Mouse (Mus musculus) forebrain, embryonic 11.5 days (tissue): ENCODE data around the gene Raver1. TPM values are rescaled to one million over a fixed set of nuclear protein-coding genes. Genes with fewer than 3 reads are reported as not detected.

Source experiments
- ATAC-seq: fragments of 200-750 bp; cut with Nextera tagmentation; replicated peaks from 2 replicates; pipeline ENCODE4 v1.8.0; 2017; ENCODE audit warnings: moderate TSS enrichment; ENCODE audit not compliant: low FRiP score
- DNase-seq: peaks from one replicate; pipeline ENCODE4 v3.0.0-alpha.2; 2017; ENCODE audit warnings: low spot score
- H3K27ac ChIP-seq: fragments of 300-500 bp; sonication (generic); 2 replicates; pipeline ENCODE4 v1.5.1; 2014; ENCODE audit warnings: low read depth, low read length
- H3K27me3 ChIP-seq: fragments of 300-500 bp; sonication (generic); 2 replicates; pipeline ENCODE4 v1.6.1; 2014; ENCODE audit warnings: mild to moderate bottlenecking, low read length, mixed read lengths; ENCODE audit not compliant: control insufficient read depth, insufficient read depth
- H3K36me3 ChIP-seq: fragments of 300-500 bp; sonication (generic); 2 replicates; pipeline ENCODE4 v1.6.1; 2014; ENCODE audit warnings: mild to moderate bottlenecking, low read length, moderate library complexity, mixed read lengths; ENCODE audit not compliant: control insufficient read depth, insufficient read depth
- H3K4me1 ChIP-seq: fragments of 300-500 bp; sonication (generic); replicated peaks from 2 replicates; pipeline ENCODE4 v1.6.1; 2014; ENCODE audit warnings: low read length, mixed read lengths; ENCODE audit not compliant: control insufficient read depth, insufficient read depth
- H3K4me2 ChIP-seq: fragments of 300-500 bp; sonication (generic); 2 replicates; pipeline ENCODE4 v1.6.1; 2014; ENCODE audit warnings: low read depth, mild to moderate bottlenecking, low read length, moderate library complexity, mixed read lengths; ENCODE audit not compliant: severe bottlenecking
- H3K4me3 ChIP-seq: fragments of 300-500 bp; sonication (generic); 2 replicates; pipeline ENCODE4 v1.5.1; 2014; ENCODE audit warnings: low read depth, low read length
- H3K9ac ChIP-seq: fragments of 300-500 bp; sonication (generic); 2 replicates; pipeline ENCODE4 v1.6.1; 2014; ENCODE audit warnings: low read length
- H3K9me3 ChIP-seq: fragments of 300-500 bp; sonication (generic); 2 replicates; pipeline ENCODE4 v1.6.1; 2016; ENCODE audit warnings: low read length, mixed read lengths; ENCODE audit not compliant: control insufficient read depth
- WGBS: fragments of 180-500 bp; shearing (Covaris S2); extraction: QIAGEN DNeasy Blood & Tissue Kit; methylation state at CpG from one replicate; pipeline ENCODE4 v1.1.7; 2014; 5-methylcytosine and 5-hydroxymethylcytosine counted together
- polyA plus RNA-seq: library from polyadenylated mRNA; unstranded; fragments of >200 nt; fragmentation: Nextera tagmentation; extraction: Ambion mirVana; gene quantifications from 2 replicates; pipeline ENCODE4 v1.2.1, GENCODE M21; 2014

The Raver1 gene
- polyA plus RNA-seq, 1 experiment from 2014 or later = 124 TPM

- ATAC-seq = no peak
- Histone ChIP-seq H3K4me3 (no peak overlapping the region), H3K27me3 (peaks cover 33% of the 10 kb centered on the region), H3K27ac (no peak overlapping the region), H3K9me3 (no peaks in the 10 kb centered on the region), H3K4me1 (peaks cover 4% of the 10 kb centered on the region; the same call in 1 of the 2 replicates), H3K9ac (no peak overlapping the region), H3K4me2 (no peak overlapping the region), H3K36me3 (no peaks in the 10 kb centered on the region)
- WGBS = 42% methylated on average over 4 of the region's 4 CpGs
- DNase-seq = no peak
These were observed 50.5 kb downstream of the Raver1 start for GRCm38 (mm10) chr9:21041308-21041707.

DNA sequence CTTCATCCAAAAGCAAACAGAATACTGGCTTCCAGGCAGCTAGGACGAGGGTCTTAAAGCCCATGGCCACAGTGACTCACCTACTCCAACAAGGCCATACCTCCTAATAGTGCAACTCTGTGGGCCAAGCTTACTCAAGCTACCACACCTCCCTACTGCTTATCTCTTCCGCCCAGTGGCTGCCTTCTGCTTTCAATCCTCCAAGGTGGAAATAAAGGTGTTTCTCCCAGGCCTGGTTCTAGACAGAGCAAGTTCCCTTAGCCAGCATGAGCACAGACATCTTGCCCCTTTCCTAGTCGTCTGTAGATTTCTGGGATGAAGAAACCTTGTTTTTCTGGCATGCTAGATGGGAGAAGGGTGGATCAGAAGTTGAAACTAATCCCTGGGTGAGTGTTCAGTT is 52.0 kb downstream of the Raver1 start:
- ATAC-seq (no peak), DNase-seq (no peak)
- WGBS = 74% methylated on average over 3 of the region's 3 CpGs
- Histone ChIP-seq H3K9me3 (no peaks in the 10 kb centered on the region), H3K4me2 (no peak overlapping the region), H3K27me3 (peaks cover 48% of the 10 kb centered on the region), H3K4me3 (no peak overlapping the region), H3K9ac (no peak overlapping the region), H3K27ac (no peak overlapping the region), H3K4me1 (peaks cover 6% of the 10 kb centered on the region; the same call in 1 of the 2 replicates), H3K36me3 (no peaks in the 10 kb centered on the region)

- Histone ChIP-seq H3K4me2 (peak overlapping the region; percentile 49), H3K9me3 (no peaks in the 10 kb centered on the region), H3K4me1 (peaks cover 13% of the 10 kb centered on the region), H3K27ac (no peak overlapping the region), H3K27me3 (peaks cover 70% of the 10 kb centered on the region), H3K36me3 (no peaks in the 10 kb centered on the region), H3K9ac (peak overlapping the region; percentile 20; the same call in 1 of the 2 replicates), H3K4me3 (peak overlapping the region; percentile 24)
- WGBS = under 1% methylated on average over 31 of the region's 31 CpGs
- peak; percentile 72 for DNase-seq
- 0 out of 2 replicates have a peak, but pooled peaks have one; percentile 16 for ATAC-seq
These were observed 54.3 kb downstream of the Raver1 start for GRCm38 (mm10) chr9:21037481-21037891.

- peaks cover 21% of the 10 kb centered on the region for H3K4me1 ChIP-seq
- WGBS = 2% methylated on average over 22 of the region's 22 CpGs
- H3K9ac ChIP-seq = no peak overlapping the region
These were observed 55.1 kb downstream of the Raver1 start for GRCm38 (mm10) chr9:21036666-21037065.

GRCm38 (mm10) chr9:21036161-21036560 is 55.6 kb downstream of the Raver1 start:
- DNase-seq = no peak
- Histone ChIP-seq H3K4me1 (peaks cover 24% of the 10 kb centered on the region), H3K27ac (no peak overlapping the region), H3K9ac (no peak overlapping the region), H3K4me2 (no peak overlapping the region), H3K27me3 (peaks cover 84% of the 10 kb centered on the region), H3K36me3 (no peaks in the 10 kb centered on the region), H3K9me3 (no peaks in the 10 kb centered on the region), H3K4me3 (no peak overlapping the region)
- WGBS = 7% methylated on average over 20 of the region's 20 CpGs
- ATAC-seq = no peak

More at GRCm38 (mm10) chr9:21036666-21037065, 55.1 kb downstream of the Raver1 start:
- DNase-seq (no peak), ATAC-seq (no peak)
- H3K27me3 ChIP-seq = peaks cover 78% of the 10 kb centered on the region
- no peaks in the 10 kb centered on the region for H3K9me3 ChIP-seq
- no peak overlapping the region for H3K27ac ChIP-seq
- no peak overlapping the region for H3K4me2 ChIP-seq
- no peak overlapping the region for H3K4me3 ChIP-seq
- no peaks in the 10 kb centered on the region for H3K36me3 ChIP-seq

- H3K36me3 ChIP-seq = no peaks in the 10 kb centered on the region
- WGBS = 15% methylated on average over 9 of the region's 9 CpGs
- no peak overlapping the region for H3K4me2 ChIP-seq
- no peaks in the 10 kb centered on the region for H3K9me3 ChIP-seq
- DNase-seq = no peak
- H3K4me1 ChIP-seq = peaks cover 25% of the 10 kb centered on the region
- no peak overlapping the region for H3K9ac ChIP-seq
- H3K4me3 ChIP-seq = no peak overlapping the region
- no peak overlapping the region for H3K27ac ChIP-seq
- peaks cover 87% of the 10 kb centered on the region for H3K27me3 ChIP-seq
- no peak for ATAC-seq
These were observed 56.2 kb downstream of the Raver1 start for GRCm38 (mm10) chr9:21035586-21035985.

DNA sequence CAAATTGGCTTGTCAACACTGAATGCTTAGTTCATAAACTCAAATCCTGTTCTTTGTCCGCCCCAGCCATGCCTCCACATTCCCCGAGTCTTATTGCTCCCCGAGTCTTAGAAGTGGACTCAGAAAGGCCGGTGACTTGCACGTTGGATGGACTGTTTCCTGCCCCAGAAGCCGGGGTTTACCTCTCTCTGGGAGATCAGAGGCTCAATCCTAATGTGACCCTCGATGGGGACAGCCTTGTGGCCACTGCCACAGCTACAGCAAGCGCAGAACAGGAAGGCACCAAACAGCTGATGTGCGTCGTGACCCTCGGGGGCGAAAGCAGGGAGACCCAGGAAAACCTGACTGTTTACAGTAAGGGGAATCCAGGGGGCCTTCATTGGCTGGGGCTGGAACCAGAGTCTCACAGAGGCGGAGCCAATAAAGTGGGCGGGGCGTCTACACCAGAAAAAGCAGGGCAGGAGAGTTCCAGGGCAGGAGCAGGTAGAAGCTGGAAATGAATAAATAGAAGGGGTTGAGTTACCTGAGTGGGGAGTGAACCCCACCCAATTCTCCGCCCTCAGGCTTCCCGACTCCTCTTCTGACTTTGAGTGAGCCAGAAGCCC is 57.2 kb downstream of the Raver1 start:
- peaks cover 27% of the 10 kb centered on the region for H3K4me1 ChIP-seq
- DNase-seq = no peak
- no peaks in the 10 kb centered on the region for H3K36me3 ChIP-seq
- H3K27me3 ChIP-seq = peaks cover 91% of the 10 kb centered on the region
- H3K4me3 ChIP-seq = no peak overlapping the region
- ATAC-seq = no peak
- H3K9me3 ChIP-seq = no peaks in the 10 kb centered on the region
- WGBS = 3% methylated on average over 17 of the region's 17 CpGs
- no peak overlapping the region for H3K27ac ChIP-seq
- H3K4me2 ChIP-seq = 0 out of 2 replicates have a peak overlapping the region, but pooled peaks have one; percentile 5
- no peak overlapping the region for H3K9ac ChIP-seq

- Histone ChIP-seq H3K36me3 (no peaks in the 10 kb centered on the region), H3K4me3 (peak overlapping the region; percentile 36), H3K4me1 (peaks cover 28% of the 10 kb centered on the region), H3K27ac (no peak overlapping the region), H3K9ac (no peak overlapping the region), H3K27me3 (peaks cover 94% of the 10 kb centered on the region), H3K9me3 (no peaks in the 10 kb centered on the region), H3K4me2 (peak overlapping the region; percentile 75)
- WGBS = under 1% methylated on average over 34 of the region's 34 CpGs
- DNase-seq (peak; percentile 85), ATAC-seq (peak; percentile 40)
These were observed 58.7 kb downstream of the Raver1 start for GRCm38 (mm10) chr9:21033136-21033535.

DNA sequence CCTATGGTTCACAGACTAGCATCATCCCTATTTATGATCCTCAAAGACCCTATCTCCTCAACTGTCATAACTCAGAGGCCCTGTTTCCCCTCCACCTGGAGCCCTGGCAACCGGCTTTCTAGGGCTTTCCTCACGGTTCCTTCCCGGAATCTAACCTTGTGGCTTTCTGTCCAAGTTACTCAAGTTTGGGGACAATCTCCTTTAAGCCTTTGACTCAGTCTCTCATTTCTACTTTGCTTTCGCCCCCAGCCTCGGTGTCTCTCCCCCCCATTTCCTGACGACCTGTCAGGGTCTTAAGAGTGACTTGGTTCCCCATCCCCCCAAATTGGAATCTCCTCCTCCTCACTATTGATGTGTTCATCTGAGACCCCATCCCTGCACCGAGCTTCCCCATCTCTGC is 59.3 kb downstream of the Raver1 start:
- ATAC-seq = no peak
- H3K4me3 ChIP-seq = peak overlapping the region; percentile 38
- no peak overlapping the region for H3K27ac ChIP-seq
- peaks cover 87% of the 10 kb centered on the region for H3K27me3 ChIP-seq
- no peak overlapping the region for H3K9ac ChIP-seq
- peak overlapping the region; percentile 75 for H3K4me2 ChIP-seq
- peaks cover 25% of the 10 kb centered on the region for H3K4me1 ChIP-seq
- DNase-seq = no peak
- H3K9me3 ChIP-seq = no peaks in the 10 kb centered on the region
- WGBS = 4% methylated on average over 7 of the region's 7 CpGs
- no peaks in the 10 kb centered on the region for H3K36me3 ChIP-seq
